Mouse (Mus musculus) limb, embryonic 14.5 days (tissue): ENCODE measurements around the gene Rnf213. TPM values are rescaled to one million over a fixed set of nuclear protein-coding genes. Genes with fewer than 3 reads are reported as not detected.

Experiments used
- ATAC-seq: fragments of 200-750 bp; cut with Nextera tagmentation; 2 replicates; pipeline ENCODE4 v1.8.0; 2017; ENCODE audit warnings: low read depth, moderate number of reproducible peaks, moderate TSS enrichment; ENCODE audit not compliant: low FRiP score
- DNase-seq: peaks from one replicate; pipeline ENCODE4 v3.0.0-alpha.2; 2015; ENCODE audit warnings: low spot score
- H3K27ac ChIP-seq: fragments of 300-500 bp; sonication (generic); replicated peaks from 2 replicates; pipeline ENCODE4 v1.5.1; 2014; ENCODE audit warnings: low read depth, mild to moderate bottlenecking, low read length, moderate library complexity, mixed read lengths
- H3K27me3 ChIP-seq: fragments of 300-500 bp; sonication (generic); 2 replicates; pipeline ENCODE4 v1.6.1; 2014; ENCODE audit warnings: low read length, mixed read lengths; ENCODE audit not compliant: control insufficient read depth, insufficient read depth
- H3K36me3 ChIP-seq: fragments of 300-500 bp; sonication (generic); 2 replicates; pipeline ENCODE4 v1.6.1; 2014; ENCODE audit warnings: mild to moderate bottlenecking, low read length, moderate library complexity, mixed read lengths; ENCODE audit not compliant: control insufficient read depth, insufficient read depth
- H3K4me1 ChIP-seq: fragments of 300-500 bp; sonication (generic); 2 replicates; pipeline ENCODE4 v1.6.1; 2014; ENCODE audit warnings: antibody characterized with exemption, low read length, mixed read lengths; ENCODE audit not compliant: control insufficient read depth, insufficient read depth
- H3K4me2 ChIP-seq: fragments of 300-500 bp; sonication (generic); replicated peaks from 2 replicates; pipeline ENCODE4 v1.6.1; 2014; ENCODE audit warnings: low read depth, mild to moderate bottlenecking, low read length, moderate library complexity; ENCODE audit not compliant: severe bottlenecking
- H3K4me3 ChIP-seq: fragments of 300-500 bp; sonication (generic); replicated peaks from 2 replicates; pipeline ENCODE4 v1.5.1; 2014; ENCODE audit warnings: low read length
- H3K9ac ChIP-seq: fragments of 300-500 bp; sonication (generic); 2 replicates; pipeline ENCODE4 v1.6.1; 2014; ENCODE audit warnings: mild to moderate bottlenecking, low read depth, low read length, moderate library complexity; ENCODE audit not compliant: severe bottlenecking
- H3K9me3 ChIP-seq: fragments of 300-500 bp; sonication (generic); 2 replicates; pipeline ENCODE4 v1.6.1; 2016; ENCODE audit warnings: low read length; ENCODE audit not compliant: control insufficient read depth
- POLR2A ChIP-seq: fragments of 200-500 bp; IDR thresholded peaks from 2 replicates; pipeline ENCODE4 v1.8.0; 2012; ENCODE audit warnings: inconsistent platforms, mild to moderate bottlenecking, moderate library complexity, borderline replicate concordance; ENCODE audit not compliant: insufficient read depth, insufficient read length; ENCODE audit errors: extremely low read depth
- WGBS: fragments of 180-500 bp; shearing (Covaris S2); extraction: QIAGEN DNeasy Blood & Tissue Kit; methylation state at CpG from one replicate; pipeline ENCODE4 v1.1.7; 2014; 5-methylcytosine and 5-hydroxymethylcytosine counted together
- polyA plus RNA-seq, 2 experiments: library from polyadenylated mRNA; depleted of rRNA in 1 of 2; stranded (reverse) in 1 of 2; unstranded in 1 of 2; fragments of >200 nt; fragmentation: Nextera tagmentation in 1 of 2; extraction: Ambion mirVana in 1 of 2; gene quantifications; 2 replicates each; pipeline versions ENCODE4 v1.2.1 to v1.2.3; 2012 to 2014

Gene Rnf213
- polyA plus RNA-seq, 2 experiments, result 5.8 to 9.5 TPM

DNA sequence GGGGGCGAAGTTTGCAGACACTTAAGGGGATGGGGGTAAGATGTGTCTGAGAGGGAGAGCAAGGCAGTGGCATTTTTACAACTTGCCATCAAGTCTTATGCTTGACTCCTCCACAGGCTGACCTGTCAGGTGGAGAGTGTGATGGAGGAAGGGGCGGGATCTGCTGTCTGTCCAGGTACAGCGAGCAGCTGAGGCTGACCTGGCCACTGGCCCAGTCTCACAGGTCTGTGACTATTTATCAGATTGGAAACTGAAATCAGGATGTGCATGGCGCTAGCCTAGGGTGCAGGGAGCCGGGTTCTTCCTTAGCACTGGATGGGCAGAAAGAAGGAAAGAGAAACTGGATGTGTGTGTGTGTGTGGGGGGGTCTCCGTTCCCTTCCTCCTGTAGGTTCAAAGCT, 1.3 kb downstream of the Rnf213 start:
- Histone ChIP-seq H3K4me1 (peaks cover 19% of the 10 kb centered on the region), H3K27me3 (peaks cover 18% of the 10 kb centered on the region; the same call in 1 of the 2 replicates), H3K9me3 (no peaks in the 10 kb centered on the region), H3K27ac (no peak overlapping the region), H3K4me2 (no peak overlapping the region), H3K36me3 (no peaks in the 10 kb centered on the region), H3K4me3 (no peak overlapping the region), H3K9ac (no peak overlapping the region)
- DNase-seq, result no peak
- WGBS, result 51% methylated on average over 6 of the region's 6 CpGs
- ATAC-seq, result no peak
- no peak for TF ChIP-seq POLR2A

DNA sequence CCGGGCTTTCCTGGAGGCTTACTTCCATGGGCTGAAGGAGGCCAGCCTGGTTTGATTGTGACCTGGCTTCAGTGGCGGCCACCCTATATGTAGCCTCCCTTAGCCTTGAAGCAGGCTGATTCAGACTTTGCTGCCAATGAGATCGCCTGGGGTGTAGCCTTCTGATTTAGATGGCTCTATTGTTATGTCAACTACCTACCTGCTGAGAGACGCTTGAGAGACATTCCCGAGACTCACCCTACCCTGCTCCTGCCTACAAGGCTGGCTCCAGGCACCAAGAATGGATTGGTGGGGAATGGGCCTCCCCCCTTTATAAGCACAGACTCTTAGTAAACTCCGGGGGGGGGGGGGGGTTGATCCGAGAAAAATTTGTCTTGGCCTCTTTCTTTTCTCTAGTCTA, 2.5 kb downstream of the Rnf213 start:
- Histone ChIP-seq H3K4me1 (peaks cover 13% of the 10 kb centered on the region), H3K4me2 (no peak overlapping the region), H3K9me3 (no peaks in the 10 kb centered on the region), H3K9ac (no peak overlapping the region), H3K27me3 (peaks cover 18% of the 10 kb centered on the region; the same call in 1 of the 2 replicates), H3K27ac (no peak overlapping the region), H3K36me3 (no peaks in the 10 kb centered on the region), H3K4me3 (no peak overlapping the region)
- TF ChIP-seq POLR2A, result no peak
- WGBS, result 21% methylated on average over 7 of the region's 7 CpGs
- DNase-seq, result no peak
- no peak for ATAC-seq

DNA sequence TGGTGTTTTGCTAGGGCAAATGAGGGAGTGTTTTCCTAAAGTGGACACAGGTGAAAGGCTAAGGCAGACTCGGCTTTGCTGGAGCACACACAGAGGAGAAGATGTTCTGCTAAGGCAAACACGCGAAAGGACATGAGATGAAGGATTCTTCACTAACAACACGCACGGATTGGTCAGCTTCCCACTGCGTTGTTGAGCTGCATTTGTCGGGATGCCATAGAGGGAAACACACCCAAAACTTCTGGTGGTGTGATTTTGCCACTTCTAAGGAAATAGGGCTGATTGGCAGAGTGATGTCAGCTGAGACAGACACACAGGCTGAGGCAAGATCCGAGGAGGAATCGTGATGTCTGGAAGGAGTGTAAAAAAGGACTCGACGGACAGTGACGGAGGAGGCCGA, 3.0 kb downstream of the Rnf213 start:
- Histone ChIP-seq H3K4me2 (no peak overlapping the region), H3K36me3 (no peaks in the 10 kb centered on the region), H3K27me3 (0 out of 2 replicates have a peak, but pooled peaks cover 18% of the 10 kb centered on the region), H3K9me3 (no peaks in the 10 kb centered on the region), H3K27ac (no peak overlapping the region), H3K4me3 (no peak overlapping the region), H3K4me1 (peaks cover 13% of the 10 kb centered on the region), H3K9ac (no peak overlapping the region)
- no peak for TF ChIP-seq POLR2A
- DNase-seq (no peak), ATAC-seq (no peak)
- WGBS, result 28% methylated on average over 13 of the region's 13 CpGs

DNA sequence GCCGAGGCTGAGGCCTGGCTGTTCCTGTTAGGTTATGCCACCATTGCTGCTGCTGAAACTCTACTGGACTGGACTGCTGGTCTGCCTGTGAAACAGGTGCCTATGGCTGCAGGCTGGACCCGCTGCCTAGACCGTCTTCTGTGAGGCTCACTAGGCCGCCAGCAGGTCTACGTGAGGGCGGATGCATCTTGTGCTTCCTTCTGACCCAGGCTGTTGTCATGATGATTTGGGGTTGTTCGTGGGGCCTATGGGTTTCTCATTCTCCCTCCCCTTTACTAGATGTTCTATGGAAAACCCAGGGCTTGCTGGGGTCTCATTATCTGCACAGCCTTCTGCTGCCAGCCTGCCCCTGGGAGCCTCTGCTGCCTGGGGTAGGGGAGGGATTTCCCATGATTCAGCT, 3.6 kb downstream of the Rnf213 start:
- Histone ChIP-seq H3K27ac (no peak overlapping the region), H3K4me2 (no peak overlapping the region), H3K4me1 (peaks cover 13% of the 10 kb centered on the region), H3K27me3 (0 out of 2 replicates have a peak, but pooled peaks cover 18% of the 10 kb centered on the region), H3K4me3 (no peak overlapping the region), H3K9ac (no peak overlapping the region), H3K9me3 (no peaks in the 10 kb centered on the region), H3K36me3 (no peaks in the 10 kb centered on the region)
- no peak for TF ChIP-seq POLR2A
- ATAC-seq (no peak), DNase-seq (no peak)
- WGBS, result 82% methylated on average over 7 of the region's 7 CpGs

DNA sequence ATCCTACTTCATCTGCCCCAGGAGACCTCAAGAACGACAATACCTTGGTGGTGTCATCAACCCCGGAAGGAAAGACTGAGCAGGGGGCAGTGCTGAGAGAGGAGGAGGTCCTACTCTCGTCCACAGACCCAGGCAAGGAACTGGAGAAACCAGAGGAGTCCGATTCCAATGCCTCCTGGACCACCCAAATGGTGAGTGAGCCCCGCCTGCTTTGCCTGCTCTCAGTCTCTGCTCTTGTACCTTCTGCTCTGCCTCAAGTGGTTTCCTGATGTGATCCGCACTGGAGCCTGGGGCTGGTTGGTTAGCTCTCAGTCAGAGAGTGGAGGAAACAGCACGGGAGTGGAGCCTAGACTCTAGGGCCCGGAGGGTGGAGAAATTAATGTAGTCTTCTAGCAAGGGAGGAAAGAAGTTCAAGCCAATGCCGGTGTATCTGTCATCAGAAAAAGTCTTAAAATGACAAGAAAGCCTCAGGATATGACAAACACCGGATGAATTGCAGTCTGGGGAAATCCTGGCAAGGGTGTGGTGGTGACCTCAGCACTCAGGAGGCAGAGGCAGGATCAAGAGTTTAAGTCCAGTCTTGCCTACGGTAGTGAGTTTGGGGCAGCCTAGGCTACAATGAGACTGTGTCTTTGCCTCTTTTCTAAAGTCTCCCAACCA, 9.7 kb downstream of the Rnf213 start:
- Histone ChIP-seq H3K4me3 (no peak overlapping the region), H3K4me2 (no peak overlapping the region), H3K36me3 (no peaks in the 10 kb centered on the region), H3K9me3 (no peaks in the 10 kb centered on the region), H3K27me3 (no peaks in the 10 kb centered on the region), H3K9ac (no peak overlapping the region), H3K27ac (no peak overlapping the region), H3K4me1 (no peaks in the 10 kb centered on the region)
- WGBS, result 39% methylated on average over 11 of the region's 11 CpGs
- DNase-seq (no peak), ATAC-seq (no peak)
- no peak for TF ChIP-seq POLR2A

DNA sequence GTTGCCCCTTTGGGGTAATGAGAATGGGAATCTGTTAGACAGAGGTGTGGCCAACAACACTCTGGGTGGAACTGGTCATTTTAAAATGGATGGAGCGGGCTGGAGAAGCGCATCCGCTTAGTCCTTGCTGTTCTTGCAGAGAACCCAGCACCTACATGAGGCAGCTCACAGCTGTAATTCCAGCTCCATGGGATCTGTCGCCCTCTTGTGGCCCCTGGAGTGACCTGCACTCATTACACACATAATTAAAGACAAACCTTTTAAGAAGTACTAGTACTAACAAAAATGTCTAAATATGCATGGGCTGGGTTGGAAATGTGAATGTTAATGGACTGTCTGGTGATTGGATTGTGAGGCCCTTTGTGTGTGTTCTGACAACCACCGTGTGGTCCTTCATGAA, 11.7 kb downstream of the Rnf213 start:
- Histone ChIP-seq H3K27me3 (no peaks in the 10 kb centered on the region), H3K9me3 (no peaks in the 10 kb centered on the region), H3K4me2 (no peak overlapping the region), H3K4me3 (no peak overlapping the region), H3K36me3 (no peaks in the 10 kb centered on the region), H3K4me1 (no peaks in the 10 kb centered on the region), H3K9ac (no peak overlapping the region), H3K27ac (no peak overlapping the region)
- ATAC-seq, result no peak
- 64% methylated on average over 5 of the region's 5 CpGs for WGBS
- DNase-seq, result no peak
- no peak for TF ChIP-seq POLR2A
